In genomic region chr7:125893621-125894020, GRCm38 (mm10) we compare ENCODE assay signal across 13 mouse cellular contexts.
"Had no signal": no experiment of that assay in that cellular context is flagged by ENCODE, and none has a peak within 500 bp of the region (broad histone marks: within the 10 kb centered on the region; RNA-seq: fewer than 3 reads in every experiment).

No protein-coding gene starts in this region.

- DNase-seq: lung, adult 18-20 months; lung, embryonic 14.5 days; lung, postnatal 10 days; lung, postnatal 4 days; midbrain, embryonic 14.5 days; right cerebral cortex, postnatal 14 days; thymus, adult 2 months; thymus, postnatal 25 days; thymus, postnatal 4 days had no signal

- H3K27ac ChIP-seq: midbrain, embryonic 12.5 days; neural tube, embryonic 12.5 days; stomach, embryonic 15.5 days; stomach, postnatal 0 days had no signal

- H3K4me3 ChIP-seq: midbrain, embryonic 12.5 days; neural tube, embryonic 12.5 days; stomach, embryonic 15.5 days had no signal
